Mouse (Mus musculus) megakaryocyte, adult 5-6 weeks (primary cell): Measurements from ENCODE around the gene Mapk14. TPM values are rescaled to one million over a fixed set of nuclear protein-coding genes. Genes with fewer than 3 reads are reported as not detected.

Experiments used
- ATAC-seq: 2 replicates; pipeline ENCODE4 v1.8.0; 2016; ENCODE audit warnings: mild to moderate bottlenecking, inconsistent platforms; ENCODE audit not compliant: poor library complexity, severe bottlenecking
- total RNA-seq, 2 experiments: library from RNA; stranded (forward) in 1 of 2; stranded (reverse) in 1 of 2; fragments of 153-499, 151-499 nt in 1 of 2; fragments of 221-1000, 200-1000 nt in 1 of 2; gene quantifications; 2 replicates each; pipeline versions ENCODE4 v1.2.3 to v1.2.4; 2015 to 2017

Gene Mapk14
- 163 and 164 TPM in 2 replicates for total RNA-seq (2015)
- total RNA-seq (2017), result 143 and 160 TPM in 2 replicates

DNA sequence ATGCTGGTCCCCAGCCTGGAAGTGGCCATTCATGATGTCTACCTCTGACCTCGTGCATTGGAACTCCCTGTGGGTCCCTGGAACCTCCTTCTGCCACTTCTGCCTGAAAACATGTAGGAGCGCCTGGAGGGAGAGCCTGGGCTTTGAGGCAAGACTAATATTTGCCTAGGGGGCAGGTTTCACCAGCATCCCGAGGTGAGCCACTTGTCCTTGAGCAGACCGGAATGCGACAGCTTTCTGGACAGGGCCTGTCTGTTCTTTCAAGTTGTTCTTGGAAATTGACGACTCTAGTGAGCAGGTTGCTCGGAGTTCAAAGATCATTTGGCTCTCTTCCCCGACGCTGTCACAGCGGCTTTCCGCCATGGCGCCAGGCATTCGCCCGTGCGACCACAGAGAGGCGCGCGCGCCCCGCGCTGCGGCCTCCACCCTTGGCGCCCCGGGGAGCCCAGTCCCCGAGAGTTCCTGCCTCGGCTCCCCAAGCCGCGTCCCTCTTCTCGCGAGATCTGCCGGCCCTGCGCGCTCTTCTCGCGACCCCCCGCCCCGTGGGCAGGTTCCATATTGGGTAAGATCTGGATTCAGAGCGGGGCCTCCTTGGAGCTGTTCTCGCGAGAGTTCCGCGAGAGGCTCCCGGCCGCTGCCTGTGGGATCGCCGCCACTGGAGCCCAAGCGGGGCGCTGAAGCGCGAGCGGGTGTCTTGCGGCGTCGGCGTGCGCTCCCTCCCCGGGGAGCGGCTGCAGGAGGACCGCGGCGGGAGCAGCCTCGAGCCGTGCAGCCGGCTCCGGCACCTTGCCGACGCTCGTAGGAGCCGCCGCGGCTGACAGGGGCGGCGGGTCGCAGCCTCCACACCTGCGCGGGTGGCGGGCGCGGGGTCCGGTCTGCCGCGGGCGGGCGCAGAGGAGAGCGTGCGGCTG lies at the start of gene Mapk14:
Gene Mapk14, plus strand, starts transcription at position 554 of the 911 bp plus-strand sequence.
- peak; percentile 92 for ATAC-seq

DNA sequence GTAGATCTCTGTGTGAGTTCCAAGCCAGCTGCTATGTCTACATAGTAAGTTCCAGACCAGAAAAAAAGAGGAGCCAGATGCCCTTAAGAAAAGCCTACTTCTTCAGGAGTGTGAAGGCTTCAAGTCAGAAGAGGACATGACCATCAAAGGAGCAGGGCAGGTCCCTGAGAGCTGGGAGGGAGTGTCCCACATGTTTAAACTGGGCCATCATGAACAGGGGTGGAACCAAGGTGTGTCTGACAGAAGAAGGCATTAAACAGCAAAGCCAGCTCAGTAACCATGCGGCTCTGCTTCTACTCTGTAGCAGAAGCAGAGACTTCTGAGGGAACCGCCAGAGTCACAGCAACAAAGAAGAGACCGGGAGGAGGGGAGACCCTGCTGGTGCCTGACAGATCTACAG lies 47.4 kb upstream of the Mapk14 start:
- ATAC-seq, result no peak

DNA sequence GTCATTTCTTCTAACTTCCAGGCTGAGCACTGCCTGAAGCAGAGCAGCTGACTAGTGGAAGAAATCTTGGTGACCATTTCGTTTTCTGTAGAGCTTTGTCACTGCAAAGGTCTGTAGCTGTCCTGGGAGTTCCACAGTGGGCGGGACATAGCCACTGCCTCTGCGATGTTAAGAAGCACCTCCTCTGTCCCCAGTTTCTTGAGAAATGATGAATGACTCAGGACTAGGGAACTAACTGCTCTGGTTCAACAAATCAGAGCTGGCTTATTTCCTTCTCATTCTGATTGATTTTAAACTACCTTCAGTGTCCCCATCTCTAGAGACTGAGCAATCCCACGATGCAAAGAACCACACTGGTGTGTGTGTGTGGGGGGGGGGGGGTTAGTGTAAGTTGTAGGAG lies 47.0 kb upstream of the Mapk14 start:
- peak; percentile 85 for ATAC-seq

DNA sequence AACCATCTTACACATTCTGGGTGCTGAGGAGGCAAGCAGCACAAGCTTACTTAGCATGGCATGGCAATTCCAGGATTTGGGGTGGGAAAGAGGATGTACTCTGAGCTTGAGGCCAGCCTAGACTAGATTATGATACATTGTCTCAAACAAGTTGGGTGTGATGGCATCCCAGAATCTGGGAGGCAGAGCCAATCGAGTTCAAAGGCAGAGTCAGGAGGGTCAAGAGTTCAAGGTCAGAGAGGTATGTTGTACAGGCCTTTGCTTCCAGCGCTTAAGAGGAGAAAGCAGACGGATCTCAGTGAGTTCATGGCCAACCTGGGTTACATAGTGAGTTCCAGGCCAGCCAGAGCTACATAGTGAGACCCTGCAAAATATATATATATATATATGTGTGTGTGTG lies 44.9 kb upstream of the Mapk14 start:
- no peak for ATAC-seq

DNA sequence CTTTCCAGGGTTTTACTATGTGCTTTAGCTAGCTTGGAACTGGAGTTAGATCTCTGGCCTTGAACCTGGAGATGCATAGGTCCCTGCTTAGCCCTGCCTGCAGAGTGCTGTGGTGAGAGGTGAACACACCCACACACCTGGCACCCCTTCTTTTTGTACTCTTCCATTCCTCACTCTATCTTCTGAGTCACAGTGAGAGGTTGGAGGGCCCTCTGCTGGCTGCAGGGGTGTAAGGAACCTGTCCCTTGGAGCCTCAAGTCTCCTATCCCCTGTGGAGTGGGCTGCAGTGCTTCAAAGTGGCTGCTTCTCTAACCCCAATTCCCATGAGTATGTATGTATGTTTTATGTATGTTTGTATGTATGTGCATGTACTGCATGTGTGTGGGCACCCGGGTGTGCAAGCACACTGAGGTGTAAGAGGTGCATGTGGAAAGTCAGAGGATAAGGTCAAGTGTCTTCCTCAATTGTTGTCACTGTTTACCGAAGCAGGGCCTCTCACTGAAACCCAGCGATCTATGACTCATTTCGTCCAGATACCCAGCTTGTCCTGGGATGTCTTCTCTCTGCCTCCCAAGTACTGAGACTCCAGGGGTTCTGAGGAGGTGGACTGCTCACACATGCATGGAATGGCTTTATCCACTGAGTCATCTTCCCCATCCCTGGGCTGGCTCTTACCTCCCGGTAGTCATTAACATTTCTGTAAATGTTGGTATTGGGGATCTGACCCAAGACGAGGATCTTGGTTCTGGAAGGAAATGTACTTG lies 42.3 kb upstream of the Mapk14 start:
- peak; percentile 54; the same call in 1 of the 2 replicates for ATAC-seq

DNA sequence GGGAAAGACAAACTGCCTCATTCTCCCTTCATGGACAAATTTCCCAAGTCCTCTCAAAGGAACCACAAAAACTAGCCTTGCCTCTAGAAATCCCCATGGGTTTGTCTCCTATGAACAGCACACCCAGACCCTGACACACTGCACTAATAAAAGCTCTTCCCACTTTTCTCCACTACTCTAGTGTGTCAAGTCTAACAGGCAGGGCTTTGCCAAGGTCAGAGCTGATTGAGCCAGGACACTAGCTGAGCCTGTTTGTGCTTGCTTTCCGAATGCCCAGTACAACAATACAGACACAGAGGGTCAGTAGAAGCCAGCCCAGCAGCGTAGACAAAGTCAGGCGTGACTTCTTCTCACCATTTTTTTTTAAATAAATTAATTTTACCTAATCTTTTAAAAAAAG lies 40.9 kb upstream of the Mapk14 start:
- ATAC-seq, result no peak

DNA sequence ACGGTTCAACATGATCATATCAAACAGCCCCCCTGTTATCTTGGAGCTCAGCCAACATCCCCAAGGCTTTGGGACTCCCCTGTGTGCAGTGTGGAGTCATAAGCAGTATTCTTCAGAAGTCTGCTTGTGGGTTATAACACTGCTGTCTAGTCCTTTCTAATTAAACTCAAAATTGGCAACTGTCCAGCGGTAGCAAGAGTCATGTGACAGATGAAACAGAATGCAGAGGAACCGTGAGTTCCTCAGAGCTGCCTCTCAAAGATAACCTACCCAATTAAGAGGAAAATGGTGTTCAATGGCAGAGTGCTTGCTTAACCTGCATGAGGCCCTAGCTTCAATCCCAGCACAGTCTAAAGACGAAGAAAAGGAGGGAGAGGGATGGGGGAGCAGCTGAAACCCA lies 33.2 kb upstream of the Mapk14 start:
- ATAC-seq, result no peak

DNA sequence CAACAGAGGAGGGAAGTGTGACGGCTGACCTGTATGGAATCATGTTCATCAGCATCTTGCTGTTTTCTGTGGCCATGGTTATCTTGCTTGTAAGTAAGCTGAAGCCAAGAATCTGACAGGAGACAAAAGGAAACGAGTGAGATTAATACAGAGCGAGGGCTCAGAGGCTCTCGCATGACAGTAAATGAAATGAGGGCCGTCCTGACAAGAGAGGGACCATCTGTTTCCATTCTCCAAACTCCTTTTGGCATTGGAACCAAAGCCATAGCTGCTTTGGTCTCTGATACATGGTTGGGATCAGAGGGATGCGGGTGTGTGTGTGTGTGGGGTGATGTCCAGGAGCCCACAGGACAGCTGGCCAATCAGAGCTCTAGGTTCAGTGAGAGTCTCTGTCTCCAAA lies 31.6 kb upstream of the Mapk14 start:
- ATAC-seq, result no peak

DNA sequence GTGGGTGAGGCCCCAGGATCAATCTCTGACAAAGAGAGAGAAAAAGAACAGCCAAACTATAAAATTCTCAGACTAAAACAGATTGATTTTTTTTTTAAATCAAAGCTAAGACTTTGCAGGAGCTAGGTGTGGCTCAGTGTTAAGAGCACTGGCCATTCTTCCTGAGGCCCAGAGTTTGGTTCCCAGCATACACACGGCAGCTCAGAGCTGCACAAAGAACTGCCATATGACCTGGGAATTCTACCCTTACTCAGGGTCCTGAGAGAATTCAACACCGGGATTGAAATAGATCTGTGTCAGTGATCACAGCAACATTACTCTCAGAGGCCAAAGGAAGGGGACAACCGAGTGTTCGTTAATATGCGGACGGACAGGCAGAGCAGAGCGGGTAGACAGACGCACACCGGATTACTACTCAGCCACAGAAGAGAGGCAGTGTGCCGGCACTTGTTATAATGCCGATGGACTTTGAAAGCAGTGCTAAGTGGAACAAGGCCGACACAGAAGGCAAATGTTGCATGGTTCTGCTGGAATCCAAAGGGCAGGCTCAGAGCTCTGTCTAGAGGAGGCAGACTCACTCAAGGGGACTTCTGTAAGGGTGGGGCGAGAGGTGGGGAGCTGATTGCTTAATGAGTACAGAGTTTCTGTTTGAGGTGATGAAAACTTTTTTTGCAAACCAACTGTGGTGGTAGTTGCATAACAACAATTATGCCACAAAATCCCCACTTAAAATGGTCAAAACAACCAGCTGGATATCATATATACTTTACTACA lies 8.6 kb upstream of the Mapk14 start:
- ATAC-seq, result peak; percentile 90

DNA sequence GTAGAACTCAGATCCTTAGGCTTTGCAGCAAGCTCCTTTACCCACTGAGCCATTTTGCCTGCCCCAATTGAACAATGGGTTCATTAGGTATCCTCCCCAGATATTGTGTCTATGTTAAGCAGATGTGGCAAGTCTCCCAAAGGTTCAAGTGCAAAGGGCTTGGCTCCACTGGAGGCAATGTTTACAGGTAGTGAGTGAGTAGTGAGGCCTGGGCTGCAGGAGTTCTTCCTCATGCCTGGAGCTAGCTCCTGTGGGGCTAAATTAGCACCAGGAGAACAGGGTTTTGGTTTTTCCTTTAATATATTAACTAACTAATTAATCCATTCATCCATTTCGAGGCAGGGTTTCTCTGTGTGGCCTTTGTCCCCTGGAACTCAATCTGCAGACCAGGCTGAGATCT lies 7.5 kb upstream of the Mapk14 start:
- no peak for ATAC-seq

DNA sequence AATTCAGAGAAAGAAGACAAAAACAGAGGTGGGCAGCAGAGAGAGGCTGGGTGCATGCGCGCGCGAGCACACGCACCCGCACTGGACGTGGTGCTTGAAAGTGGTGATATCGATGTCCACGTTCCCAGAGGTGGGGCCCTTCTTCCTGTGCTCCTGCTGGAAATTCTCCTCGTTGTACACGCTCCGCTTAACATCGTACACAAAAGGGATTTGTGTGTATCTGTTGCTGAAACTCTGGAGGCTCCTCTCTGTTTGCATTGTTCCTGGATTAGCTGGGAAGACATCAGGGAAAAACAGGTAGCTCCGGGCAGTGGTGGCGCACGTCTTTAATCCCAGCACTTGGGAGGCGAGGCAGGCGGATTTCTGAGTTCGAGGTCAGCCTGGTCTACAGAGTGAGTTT lies 6.5 kb upstream of the Mapk14 start:
- ATAC-seq, result no peak

DNA sequence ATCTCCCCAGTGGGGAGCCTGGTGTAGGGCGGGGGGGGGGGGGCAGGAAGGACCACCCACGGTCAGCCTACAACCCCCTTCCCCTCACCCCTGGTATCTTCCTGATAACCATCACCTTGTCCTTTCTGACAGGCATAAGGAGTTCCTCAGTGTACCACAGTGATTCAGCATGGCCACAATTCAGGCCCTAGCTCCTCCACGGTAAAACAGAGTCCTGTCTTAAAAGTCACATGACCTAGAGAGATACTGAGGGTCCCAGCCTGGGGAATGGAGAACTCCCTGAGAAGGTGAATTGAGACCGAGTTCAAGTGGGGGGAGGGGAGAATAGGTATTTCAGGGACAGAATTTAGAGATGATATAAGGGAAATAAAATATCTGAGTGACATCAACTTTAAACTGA lies 3.8 kb upstream of the Mapk14 start:
- no peak for ATAC-seq

DNA sequence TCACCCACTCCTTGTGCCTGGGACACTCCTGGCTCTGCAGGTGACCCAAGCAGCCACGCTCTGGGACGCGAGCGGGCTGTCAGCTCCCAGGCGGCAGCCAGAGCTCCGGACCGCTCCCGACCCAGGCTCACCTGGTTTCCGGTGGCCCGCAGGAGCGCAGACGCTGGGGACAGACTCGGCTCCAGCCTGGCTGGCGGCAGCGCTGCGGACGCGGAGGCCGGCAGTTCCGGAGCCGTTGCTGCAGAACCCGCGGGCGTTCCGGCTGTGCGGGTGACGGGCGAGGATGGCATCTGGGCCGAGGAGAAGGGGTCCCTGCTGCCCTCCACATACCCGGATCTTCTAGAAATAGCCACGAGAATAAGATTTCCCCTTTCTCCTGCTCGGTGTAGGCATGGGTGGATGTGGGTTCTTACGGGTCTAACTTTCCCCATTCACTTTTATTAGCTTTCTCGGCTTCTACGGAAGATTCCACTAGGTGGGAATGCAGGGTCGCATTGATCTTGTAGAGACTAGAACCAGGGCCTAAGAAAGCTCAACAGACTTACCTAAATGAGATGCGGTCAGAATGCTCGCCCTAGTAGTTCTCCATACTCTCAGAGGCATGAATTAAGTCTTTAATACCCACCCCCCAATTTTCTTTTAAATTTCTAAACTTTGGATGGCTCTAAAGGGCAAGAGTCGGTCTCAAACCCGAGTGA lies 1.4 kb upstream of the Mapk14 start, which contains the start of gene Slc26a8:
Gene Slc26a8, minus strand, starts transcription at position 648 of the 698 bp plus-strand sequence.
- no peak for ATAC-seq

DNA sequence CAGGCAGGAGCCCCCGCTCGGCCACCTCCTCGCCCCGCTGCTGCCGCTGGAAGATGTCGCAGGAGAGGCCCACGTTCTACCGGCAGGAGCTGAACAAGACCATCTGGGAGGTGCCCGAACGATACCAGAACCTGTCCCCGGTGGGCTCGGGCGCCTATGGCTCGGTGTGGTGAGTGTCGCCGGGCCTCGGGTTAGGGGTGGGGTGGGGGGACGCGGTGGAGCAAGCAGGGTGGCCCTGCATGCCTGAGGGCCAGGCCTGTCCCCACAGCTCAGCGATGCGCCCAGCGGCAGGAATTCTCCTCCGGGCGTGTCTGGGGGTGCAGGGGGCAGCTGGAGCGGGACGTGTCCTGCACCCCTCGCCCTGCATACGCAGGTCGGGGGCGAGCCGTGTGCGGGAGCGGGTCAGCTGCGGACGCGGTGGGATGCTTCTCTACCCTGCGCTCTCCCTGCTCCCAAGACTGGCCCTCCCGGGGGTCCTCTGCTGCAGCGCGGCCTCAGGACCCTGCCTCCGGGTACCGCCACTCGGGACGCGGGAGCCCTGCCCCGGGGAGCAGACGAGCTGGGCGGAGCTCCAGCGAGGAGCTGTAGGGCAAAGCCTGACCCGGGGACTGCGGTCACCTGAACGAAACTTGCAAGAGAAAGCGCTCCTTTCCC lies 685 bp downstream of the Mapk14 start:
- no peak for ATAC-seq

DNA sequence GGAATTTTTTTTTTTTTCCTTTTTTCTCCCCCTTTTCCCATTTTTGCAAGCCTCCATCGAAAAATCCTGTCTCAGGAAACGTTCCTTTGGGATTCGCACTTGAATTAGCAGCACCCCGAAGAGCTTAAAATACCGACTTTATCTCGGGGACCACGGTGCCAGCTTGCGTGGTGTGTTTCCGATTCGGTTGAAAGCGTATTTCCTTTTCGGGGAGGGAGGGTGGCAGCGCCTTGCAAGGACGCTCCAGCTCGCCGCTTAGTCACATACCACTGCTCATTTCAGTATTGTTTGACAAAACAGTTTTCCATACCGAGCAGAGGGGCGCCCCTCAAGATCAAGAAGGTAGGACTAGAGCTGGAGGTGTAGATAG lies 1.2 kb downstream of the Mapk14 start:
- no peak for ATAC-seq

DNA sequence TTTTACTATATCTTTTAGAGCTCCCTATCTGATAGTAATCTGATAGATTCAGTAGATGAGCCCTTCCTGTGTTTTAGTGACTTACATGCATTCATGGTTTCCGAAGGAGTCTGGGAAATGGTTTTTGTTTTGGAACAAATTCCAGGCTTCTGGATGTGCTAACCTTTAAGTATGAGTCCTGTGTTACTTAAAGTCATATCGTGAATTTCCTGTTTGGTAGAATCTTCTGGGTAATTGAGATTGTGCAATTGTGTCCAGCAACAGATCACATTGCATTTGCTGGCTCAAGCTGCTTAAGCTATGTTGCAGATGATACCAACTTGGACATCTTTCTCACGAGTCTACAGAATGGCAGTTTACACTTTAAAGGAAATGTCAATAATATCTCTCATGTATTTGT lies 2.0 kb downstream of the Mapk14 start:
- no peak for ATAC-seq

DNA sequence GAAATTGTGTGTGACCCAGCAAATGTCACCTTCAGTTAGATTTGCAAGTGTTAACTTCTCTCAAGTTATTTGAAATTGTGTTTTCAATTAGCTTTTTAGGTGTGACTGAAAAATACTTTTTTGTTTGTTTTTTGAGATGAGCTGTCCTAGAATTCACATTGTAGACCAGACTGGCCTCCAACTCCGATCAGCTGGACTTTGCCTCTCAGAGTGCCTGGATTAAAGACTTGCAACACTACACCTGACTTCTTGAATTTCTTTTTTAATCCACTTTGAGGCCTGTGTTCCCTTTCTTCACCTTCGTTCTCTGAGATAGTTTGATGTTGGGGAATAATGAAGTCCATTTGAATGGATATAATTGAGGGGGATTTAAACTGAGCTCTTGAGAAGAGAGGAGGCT lies 2.9 kb downstream of the Mapk14 start:
- ATAC-seq, result no peak

DNA sequence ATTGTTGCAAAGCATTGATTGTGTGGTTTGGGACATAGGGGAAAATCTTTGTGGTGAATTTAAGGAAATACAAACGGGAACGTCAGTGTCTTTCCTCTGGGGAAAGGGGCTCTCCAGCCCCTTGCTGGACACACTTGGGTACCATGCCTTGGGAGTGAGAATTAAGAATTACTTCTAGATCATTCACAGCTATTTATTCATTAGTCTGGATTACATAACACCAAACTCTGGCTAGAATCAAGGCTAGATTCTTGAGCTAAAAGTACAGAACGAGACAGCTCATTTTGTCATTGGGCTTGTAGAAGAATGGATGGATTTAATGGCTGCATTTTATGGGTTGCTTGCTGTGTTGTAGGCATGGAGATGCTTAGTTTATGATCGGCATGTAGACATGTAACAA lies 3.7 kb downstream of the Mapk14 start:
- ATAC-seq, result peak; percentile 22; the same call in 1 of the 2 replicates

DNA sequence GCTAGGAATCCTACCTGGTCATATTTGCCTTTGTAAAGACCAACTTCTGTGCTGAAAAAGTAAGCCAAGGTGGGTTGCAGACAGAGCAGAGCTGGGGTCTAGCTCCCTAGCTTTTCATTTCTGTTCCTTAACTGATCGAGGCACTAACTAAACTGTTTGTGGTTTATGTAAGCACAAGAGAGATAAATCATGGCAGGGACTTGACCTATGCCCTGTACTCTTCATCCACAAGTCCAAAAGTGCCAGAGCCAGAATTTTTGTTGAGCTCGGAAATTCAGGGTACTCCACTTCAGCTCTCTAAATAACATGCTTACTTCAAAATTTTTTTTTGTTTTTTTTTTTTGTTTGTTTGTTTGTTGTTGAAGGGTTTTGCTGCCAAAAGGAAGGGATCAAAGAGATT lies 5.5 kb downstream of the Mapk14 start:
- no peak for ATAC-seq
